24 mouse cellular contexts compared by ENCODE assay signal in genomic region chr1:129850007-129850564, GRCm38 (mm10).
DNase-seq lines count a peak whose midpoint lies in the region; ATAC-seq lines count a peak whose summit lies in the region.
"Had no signal": no experiment of that assay in that cellular context is flagged by ENCODE, and none has a peak within 500 bp of the region (broad histone marks: within the 10 kb centered on the region; RNA-seq: fewer than 3 reads in every experiment).

No protein-coding gene starts in this region.

- ATAC-seq in forebrain, embryonic 16.5 days: peak; percentile 66
- ATAC-seq in forebrain, embryonic 12.5 days (ENCODE audit: low FRiP score): no peak
- peak; percentile 57; the same call in 1 of the 2 replicates for ATAC-seq in neural tube, embryonic 11.5 days (ENCODE audit: insufficient read depth, low FRiP score, low TSS enrichment)
- 0 out of 2 replicates have a peak, but pooled peaks have one; percentile 56 for ATAC-seq in hindbrain, embryonic 16.5 days
- 0 out of 2 replicates have a peak, but pooled peaks have one; percentile 31 for ATAC-seq in neural tube, embryonic 15.5 days (ENCODE audit: low FRiP score)
- ATAC-seq: intestine, embryonic 16.5 days had no signal

- H3K4me1 ChIP-seq in forebrain, embryonic 16.5 days (replicated peaks; ENCODE audit: control insufficient read depth, insufficient read depth, low read length): no peaks in the 10 kb centered on the region
- H3K4me1 ChIP-seq in forebrain, embryonic 12.5 days: no peaks in the 10 kb centered on the region
- H3K4me1 ChIP-seq in neural tube, embryonic 11.5 days (ENCODE audit: control insufficient read depth, insufficient read depth, low read length): no peaks in the 10 kb centered on the region
- H3K4me1 ChIP-seq in hindbrain, embryonic 16.5 days (ENCODE audit: control insufficient read depth, insufficient read depth, low read depth, low read length): no peaks in the 10 kb centered on the region
- H3K4me1 ChIP-seq in neural tube, embryonic 15.5 days: peaks cover 5% of the 10 kb centered on the region; the same call in 1 of the 2 replicates
- H3K4me1 ChIP-seq: embryonic facial prominence, embryonic 13.5 days; limb, embryonic 12.5 days; liver, embryonic 15.5 days; midbrain, embryonic 12.5 days had no signal

- no peak overlapping the region; the same call in 1 of the 2 replicates for H3K27ac ChIP-seq in forebrain, embryonic 16.5 days (ENCODE audit: low read length)
- no peak overlapping the region for H3K27ac ChIP-seq in forebrain, embryonic 12.5 days
- H3K27ac ChIP-seq in neural tube, embryonic 11.5 days (ENCODE audit: low read depth, low read length): no peak overlapping the region
- no peak overlapping the region for H3K27ac ChIP-seq in hindbrain, embryonic 16.5 days (ENCODE audit: low read depth, low read length)
- H3K27ac ChIP-seq in neural tube, embryonic 15.5 days (replicated peaks): no peak overlapping the region
- H3K27ac ChIP-seq: embryonic facial prominence, embryonic 13.5 days; limb, embryonic 12.5 days; liver, embryonic 15.5 days; midbrain, embryonic 12.5 days had no signal

- H3K9ac ChIP-seq in forebrain, embryonic 16.5 days (replicated peaks; ENCODE audit: low read depth, low read length): no peak overlapping the region
- no peak overlapping the region for H3K9ac ChIP-seq in forebrain, embryonic 12.5 days
- no peak overlapping the region for H3K9ac ChIP-seq in neural tube, embryonic 11.5 days (ENCODE audit: low read length)
- no peak overlapping the region for H3K9ac ChIP-seq in hindbrain, embryonic 16.5 days (ENCODE audit: low read depth, low read length)
- no peak overlapping the region for H3K9ac ChIP-seq in neural tube, embryonic 15.5 days (replicated peaks)
- H3K9ac ChIP-seq: embryonic facial prominence, embryonic 13.5 days; limb, embryonic 12.5 days; liver, embryonic 15.5 days; lung, embryonic 14.5 days; midbrain, embryonic 12.5 days had no signal

- H3K27me3 ChIP-seq in forebrain, embryonic 16.5 days (replicated peaks; ENCODE audit: control insufficient read depth, insufficient read depth, low read length): no peaks in the 10 kb centered on the region
- no peaks in the 10 kb centered on the region for H3K27me3 ChIP-seq in forebrain, embryonic 12.5 days
- no peaks in the 10 kb centered on the region for H3K27me3 ChIP-seq in neural tube, embryonic 11.5 days (ENCODE audit: control insufficient read depth, insufficient read depth, low read length)
- no peaks in the 10 kb centered on the region for H3K27me3 ChIP-seq in hindbrain, embryonic 16.5 days (replicated peaks; ENCODE audit: control insufficient read depth, insufficient read depth, low read length)
- H3K27me3 ChIP-seq in neural tube, embryonic 15.5 days (replicated peaks): no peaks in the 10 kb centered on the region
- H3K27me3 ChIP-seq: embryonic facial prominence, embryonic 13.5 days; limb, embryonic 12.5 days; liver, embryonic 15.5 days; midbrain, embryonic 12.5 days had no signal

- H3K4me2 ChIP-seq in forebrain, embryonic 16.5 days (ENCODE audit: low read length): no peak overlapping the region
- no peak overlapping the region for H3K4me2 ChIP-seq in forebrain, embryonic 12.5 days
- no peak overlapping the region for H3K4me2 ChIP-seq in neural tube, embryonic 11.5 days (ENCODE audit: low read depth)
- no peak overlapping the region for H3K4me2 ChIP-seq in hindbrain, embryonic 16.5 days (ENCODE audit: low read length)
- no peak overlapping the region for H3K4me2 ChIP-seq in neural tube, embryonic 15.5 days
- H3K4me2 ChIP-seq: embryonic facial prominence, embryonic 13.5 days; limb, embryonic 12.5 days; liver, embryonic 15.5 days; lung, embryonic 14.5 days; midbrain, embryonic 12.5 days had no signal

- 66% methylated on average over 5 of the region's 5 CpGs for WGBS in forebrain, embryonic 16.5 days
- WGBS in forebrain, embryonic 12.5 days: 84% methylated on average over 5 of the region's 5 CpGs
- 59% methylated on average over 5 of the region's 5 CpGs for WGBS in neural tube, embryonic 11.5 days
- 54% methylated on average over 5 of the region's 5 CpGs for WGBS in hindbrain, embryonic 16.5 days
- WGBS in neural tube, embryonic 15.5 days: 29% methylated on average over 5 of the region's 5 CpGs

- DNase-seq in neural tube, embryonic 11.5 days (ENCODE audit: low spot score): no peak
- DNase-seq in neural tube, embryonic 10.5 days (ENCODE audit: extremely low spot score, low spot score): no peak
- no peak for DNase-seq in kidney, adult 11 months
- DNase-seq in cerebellum, adult 8-10 months: no peak
- DNase-seq: adrenal gland, postnatal 36 days; B cell, adult 2 months; cerebellum, adult 2 months; cerebellum, postnatal 25 days; gastrocnemius, postnatal 14 days; heart, postnatal 14 days; kidney, adult 9 months; kidney, postnatal 10 days; lung, embryonic 14.5 days had no signal

- H3K36me3 ChIP-seq in forebrain, embryonic 16.5 days (ENCODE audit: control insufficient read depth, insufficient read depth): no peaks in the 10 kb centered on the region
- H3K36me3 ChIP-seq in forebrain, embryonic 12.5 days (replicated peaks): no peaks in the 10 kb centered on the region
- H3K36me3 ChIP-seq in neural tube, embryonic 11.5 days (ENCODE audit: control insufficient read depth, insufficient read depth, low read length): no peaks in the 10 kb centered on the region
- H3K36me3 ChIP-seq in hindbrain, embryonic 16.5 days (ENCODE audit: control insufficient read depth, insufficient read depth, low read length): no peaks in the 10 kb centered on the region
- no peaks in the 10 kb centered on the region for H3K36me3 ChIP-seq in neural tube, embryonic 15.5 days
- H3K36me3 ChIP-seq: embryonic facial prominence, embryonic 13.5 days; limb, embryonic 12.5 days; liver, embryonic 15.5 days; midbrain, embryonic 12.5 days had no signal

- no peak overlapping the region for H3K4me3 ChIP-seq in forebrain, embryonic 16.5 days (replicated peaks; ENCODE audit: low read length)
- H3K4me3 ChIP-seq in forebrain, embryonic 12.5 days (replicated peaks): no peak overlapping the region
- no peak overlapping the region for H3K4me3 ChIP-seq in neural tube, embryonic 11.5 days (ENCODE audit: low read depth, low read length)
- no peak overlapping the region for H3K4me3 ChIP-seq in hindbrain, embryonic 16.5 days (ENCODE audit: low read length)
- H3K4me3 ChIP-seq in neural tube, embryonic 15.5 days (replicated peaks): no peak overlapping the region
- H3K4me3 ChIP-seq: embryonic facial prominence, embryonic 13.5 days; erythroblast, embryonic 14.5 days; limb, embryonic 12.5 days; liver, embryonic 15.5 days; midbrain, embryonic 12.5 days; myocyte had no signal

- H3K9me3 ChIP-seq in forebrain, embryonic 16.5 days (ENCODE audit: control insufficient read depth, low read length): no peaks in the 10 kb centered on the region
- no peaks in the 10 kb centered on the region for H3K9me3 ChIP-seq in forebrain, embryonic 12.5 days
- no peaks in the 10 kb centered on the region for H3K9me3 ChIP-seq in neural tube, embryonic 11.5 days (ENCODE audit: control insufficient read depth, low read length)
- no peaks in the 10 kb centered on the region for H3K9me3 ChIP-seq in hindbrain, embryonic 16.5 days (ENCODE audit: control insufficient read depth, low read length)
- no peaks in the 10 kb centered on the region for H3K9me3 ChIP-seq in neural tube, embryonic 15.5 days (replicated peaks)
- H3K9me3 ChIP-seq: embryonic facial prominence, embryonic 13.5 days; limb, embryonic 12.5 days; liver, embryonic 15.5 days; midbrain, embryonic 12.5 days had no signal
